Mouse (Mus musculus): ENCODE results near the gene Cmas. TPM values are rescaled to one million over a fixed set of nuclear protein-coding genes. Genes with fewer than 3 reads are reported as not detected.
A peak's percentile ranks its signal among the peaks of the same experiment; 100 is the strongest.

Cmas gene
- total RNA-seq, 4 experiments from 2014 or later = 31.2 to 34.2 (median 32.8) TPM

GRCm38 (mm10) chr6:142792241-142792968, 35.9 kb downstream of the Cmas start:
- DNase-seq (ENCODE audit: low spot score in 2 of 2) = no peak

GRCm38 (mm10) chr6:142793468-142793867, 37.0 kb downstream of the Cmas start:
- DNase-seq (ENCODE audit: low spot score in 2 of 2) = no peak

DNA sequence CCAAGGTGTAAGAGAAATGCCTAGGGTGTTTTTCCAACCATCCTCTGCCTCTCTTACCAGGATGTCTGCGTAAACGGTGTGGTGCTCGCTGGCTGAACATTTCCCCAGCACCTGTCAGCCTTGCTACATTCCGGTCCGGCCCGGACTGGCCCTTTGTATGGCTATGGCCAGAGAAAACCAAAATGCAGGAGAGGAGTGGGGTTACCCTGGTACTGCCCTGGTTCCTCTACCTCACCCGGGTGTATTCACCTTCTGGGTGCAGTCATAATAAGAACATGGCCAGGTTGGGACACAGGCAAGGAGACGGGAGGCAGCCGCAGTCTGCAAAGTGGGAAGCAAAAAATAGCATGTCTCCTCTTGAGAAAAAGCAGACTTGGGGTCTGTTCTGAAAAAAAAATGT, 38.6 kb downstream of the Cmas start:
- no peak for DNase-seq (ENCODE audit: low spot score in 2 of 2)

DNA sequence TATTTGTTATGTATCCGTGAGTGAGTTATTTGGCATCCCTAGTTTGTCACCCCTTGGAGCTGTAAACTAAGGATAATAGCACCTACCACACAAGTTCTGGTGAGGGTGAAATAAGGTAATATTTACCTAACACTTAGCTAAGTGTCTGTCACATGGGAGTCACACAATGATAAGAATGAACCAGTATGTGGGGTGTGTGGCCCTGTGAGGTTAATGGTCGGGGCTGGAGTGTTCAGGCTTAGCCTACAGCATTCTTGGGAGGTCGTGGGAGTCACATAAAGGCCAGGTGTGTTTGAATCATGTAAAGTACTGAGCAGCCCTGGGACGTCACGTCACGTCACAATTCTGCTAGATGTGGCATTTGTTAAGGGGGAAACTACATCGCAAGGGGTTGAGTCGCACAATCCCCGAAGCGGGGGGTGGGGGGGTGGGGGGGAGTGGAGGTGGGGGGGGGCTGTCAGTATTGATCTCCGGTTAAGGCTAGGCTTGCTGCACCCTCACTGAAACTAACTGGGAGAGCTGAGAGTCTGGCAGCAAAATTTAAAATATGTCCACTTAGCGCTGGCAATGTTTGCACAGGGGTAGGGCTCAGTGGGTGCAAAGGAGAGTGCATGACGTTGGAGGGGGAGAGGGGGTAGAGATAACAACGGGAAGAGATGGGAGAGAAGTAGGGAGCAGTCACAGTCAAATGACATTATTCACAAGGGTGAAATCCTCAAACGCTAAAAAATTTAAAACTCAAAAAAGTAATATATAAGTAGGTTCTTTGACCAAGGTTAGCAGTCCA, 39.4 kb downstream of the Cmas start:
- DNase-seq (ENCODE audit: low spot score in 2 of 2) = no peak

DNA sequence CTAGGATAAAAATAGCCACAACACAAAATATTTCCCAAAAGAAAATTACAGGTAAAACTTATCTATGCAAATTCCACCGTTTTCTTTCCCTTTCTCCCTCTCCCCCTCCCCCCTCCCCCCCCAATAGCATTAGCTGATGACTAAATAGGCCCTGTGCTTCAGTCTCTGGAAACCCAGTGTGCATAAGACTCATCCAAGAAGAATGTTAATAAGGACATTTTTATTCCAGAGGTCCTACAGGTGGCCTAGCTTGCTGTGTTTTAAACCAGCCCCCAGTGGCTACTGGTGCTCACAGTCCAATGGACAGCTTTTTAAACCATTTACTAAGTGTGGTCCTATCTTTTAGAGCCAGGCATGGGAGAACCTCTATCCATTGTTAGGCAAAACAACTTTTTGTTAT, 41.5 kb downstream of the Cmas start:
- no peak for DNase-seq (ENCODE audit: low spot score in 2 of 2)

- DNase-seq (ENCODE audit: low spot score in 2 of 2) = no peak
Observed at GRCm38 (mm10) chr6:142798837-142799236, 42.4 kb downstream of the Cmas start.

DNA sequence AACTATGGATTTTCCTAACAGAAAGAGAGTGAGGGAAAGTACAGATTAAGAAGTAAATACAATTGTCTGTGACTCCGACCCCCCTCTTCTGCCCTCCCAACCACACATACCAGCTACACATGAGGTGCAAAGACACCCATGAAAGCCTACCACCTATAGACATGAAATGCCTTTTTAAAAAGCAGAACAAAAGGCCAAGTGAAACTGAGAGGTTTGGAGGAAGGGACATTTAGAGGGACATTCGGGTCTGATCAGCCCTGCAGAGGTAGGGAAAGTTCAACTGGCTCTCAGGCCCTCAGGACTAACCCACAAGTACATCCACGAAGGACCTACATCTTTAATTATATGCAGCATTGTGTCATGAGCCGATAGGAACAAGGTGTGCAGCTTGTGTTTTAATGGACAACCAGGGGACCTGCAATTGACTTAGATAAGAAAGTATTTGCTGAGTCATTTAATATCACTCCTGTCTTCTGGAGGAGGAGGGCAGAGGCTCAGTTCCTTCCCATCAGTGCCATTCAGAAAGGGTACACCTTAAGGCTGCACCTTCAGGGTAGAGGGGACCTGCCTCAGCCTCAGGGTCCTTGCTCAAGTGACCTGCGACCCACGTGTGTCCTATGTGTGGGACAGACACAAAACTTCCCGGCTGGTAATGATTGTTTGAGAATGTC, 43.4 kb downstream of the Cmas start:
- no peak for DNase-seq (ENCODE audit: low spot score in 2 of 2)

DNA sequence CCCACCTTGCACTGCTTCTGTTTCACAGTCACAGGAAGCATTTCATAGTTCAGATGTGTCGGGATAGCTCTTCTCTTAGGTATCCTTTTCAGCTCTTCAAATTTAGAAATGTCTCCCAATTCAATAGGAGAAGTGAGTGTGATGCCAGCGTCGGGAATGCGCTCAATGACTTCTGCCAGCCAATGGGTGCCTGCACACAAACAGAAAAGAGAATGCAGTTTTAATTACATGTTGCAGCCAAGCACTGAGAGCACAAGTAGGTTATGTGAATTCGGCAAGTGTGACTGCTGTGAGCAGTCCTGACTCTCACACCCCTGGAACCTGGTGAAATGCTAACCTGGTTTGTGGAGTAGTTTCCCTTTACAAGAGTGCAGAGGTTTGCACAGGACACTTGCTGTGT, 45.2 kb downstream of the Cmas start:
- DNase-seq (ENCODE audit: low spot score in 2 of 2) = no peak

DNA sequence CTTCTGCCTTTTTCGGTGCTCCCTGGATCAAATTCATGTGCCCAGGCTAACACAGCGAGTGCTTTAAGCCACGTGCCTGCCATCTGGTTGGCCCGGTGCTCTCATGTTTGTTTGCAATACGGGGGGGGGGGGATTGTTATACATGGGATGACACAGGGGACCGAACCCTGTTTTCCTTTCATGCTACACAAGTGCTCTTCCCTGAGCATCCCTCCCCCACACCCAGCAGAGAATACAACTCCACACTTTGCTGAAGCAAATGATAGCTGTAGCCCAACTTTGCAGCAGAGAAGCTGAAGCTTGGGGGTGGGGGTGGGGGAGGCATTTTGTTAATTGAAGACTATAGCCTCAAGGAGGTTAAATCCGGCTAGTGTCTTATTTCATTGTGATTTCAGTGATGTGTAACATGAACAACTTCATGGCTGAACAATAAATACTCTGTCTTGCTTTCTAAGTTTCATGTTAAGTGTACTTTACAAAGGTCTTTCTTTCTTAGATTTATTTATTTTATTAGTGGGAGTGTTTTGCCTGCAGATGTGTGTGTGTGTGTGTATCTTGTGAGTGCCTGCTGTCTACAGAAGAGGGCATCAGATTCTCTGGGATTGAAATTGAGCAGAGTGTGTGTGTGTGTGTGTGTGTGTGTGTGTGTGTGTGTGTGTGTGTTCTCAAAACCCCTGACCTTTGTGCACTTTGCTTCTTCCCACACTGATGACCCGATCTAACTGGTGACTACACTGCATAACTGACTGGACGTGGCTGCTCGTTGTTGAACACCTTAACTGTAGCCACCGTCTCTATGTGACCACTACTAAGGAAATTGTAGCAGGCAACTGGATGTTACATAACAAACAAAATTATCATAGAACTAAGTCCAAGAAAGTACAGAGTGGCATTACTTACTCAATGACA, 46.4 kb downstream of the Cmas start:
- no peak for DNase-seq (ENCODE audit: low spot score in 2 of 2)

GRCm38 (mm10) chr6:142804402-142804801, 47.9 kb downstream of the Cmas start, which contains the start of gene Sult6b2:
Gene Sult6b2 (minus strand): TSS chr6:142804502.
- no peak for DNase-seq (ENCODE audit: low spot score in 2 of 2)

DNA sequence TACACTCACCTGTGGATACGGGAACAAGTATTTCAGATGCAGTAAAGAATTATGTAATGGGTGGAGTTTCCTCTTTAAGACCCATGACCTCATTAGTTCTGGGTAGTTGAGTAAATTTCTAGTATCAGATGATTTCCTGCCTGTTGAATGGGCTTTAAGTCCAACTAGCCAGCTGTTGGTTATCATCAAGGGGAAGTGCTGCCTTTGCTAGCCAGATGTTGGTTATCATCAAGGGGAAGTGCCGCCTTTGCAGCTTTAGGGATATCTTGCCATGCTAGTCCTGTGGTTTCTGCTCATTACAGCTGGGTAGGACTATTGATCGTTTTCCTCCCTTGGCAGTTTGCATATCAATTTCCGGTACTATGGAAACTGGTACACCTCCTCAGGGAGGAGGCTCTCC, 49.8 kb downstream of the Cmas start:
- DNase-seq (ENCODE audit: low spot score in 2 of 2) = no peak

DNA sequence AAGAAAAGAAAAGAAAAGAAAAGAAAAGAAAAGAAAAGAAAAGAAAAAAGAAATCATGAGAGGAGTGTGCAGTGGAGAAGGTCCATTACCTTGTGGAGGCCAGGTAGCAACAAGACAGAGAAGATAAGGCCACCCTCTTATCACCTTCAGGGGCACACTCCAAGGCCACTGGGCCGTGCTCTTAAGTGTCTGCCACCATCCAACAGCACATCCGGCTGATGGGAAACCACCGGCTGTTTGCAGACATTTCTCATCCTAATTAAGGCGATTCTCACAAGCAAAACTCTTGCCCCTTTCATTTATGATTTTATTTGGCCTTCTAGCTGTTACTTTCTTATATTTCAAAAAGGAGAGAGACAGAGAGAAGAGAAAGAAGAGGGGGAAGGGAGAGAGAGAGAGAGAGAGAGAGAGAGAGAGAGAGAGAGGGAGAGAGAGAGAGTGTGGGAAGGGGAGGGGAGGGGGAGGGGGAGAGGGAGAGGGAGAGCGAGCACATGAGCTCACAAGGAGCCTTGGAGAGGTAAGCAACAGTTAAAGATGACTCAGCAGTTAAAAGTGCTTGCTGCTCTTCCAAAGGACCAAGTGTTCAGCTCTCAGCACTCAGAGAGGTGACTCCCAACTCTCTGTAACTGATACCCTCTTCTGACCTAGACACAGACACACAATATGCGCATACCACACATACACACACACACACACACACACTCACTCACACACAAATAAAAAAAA, 53.0 kb downstream of the Cmas start:
- no peak for DNase-seq (ENCODE audit: low spot score in 2 of 2)

- no peak for DNase-seq (ENCODE audit: low spot score in 2 of 2)
Observed at GRCm38 (mm10) chr6:142810239-142810638, 53.8 kb downstream of the Cmas start.

GRCm38 (mm10) chr6:142812969-142813368, 56.5 kb downstream of the Cmas start:
- no peak for DNase-seq (ENCODE audit: low spot score in 2 of 2)

DNA sequence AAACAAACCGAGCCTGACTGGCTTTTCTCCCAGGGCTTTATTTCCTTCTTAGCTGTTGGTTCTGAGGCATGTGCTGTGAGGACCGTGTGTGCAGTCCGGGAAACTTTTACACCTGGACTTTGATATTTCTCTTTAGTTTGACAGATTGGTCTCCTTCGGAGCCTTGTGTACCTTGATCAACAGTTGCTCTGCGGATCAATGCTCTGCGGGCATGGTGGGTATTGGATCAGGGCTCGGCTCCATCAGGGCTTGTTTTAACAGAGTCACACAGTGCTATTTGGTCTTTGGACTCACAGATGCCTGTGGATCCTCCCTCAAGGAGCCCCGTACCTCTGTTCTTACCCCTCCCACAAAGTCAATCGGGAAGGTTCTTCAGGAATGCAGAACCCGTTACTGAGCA, 57.5 kb downstream of the Cmas start:
- DNase-seq (ENCODE audit: low spot score in 2 of 2) = no peak

GRCm38 (mm10) chr6:142814495-142814921, 58.0 kb downstream of the Cmas start:
- peak; percentile 27 to 50 for DNase-seq (ENCODE audit: low spot score in 2 of 2)

- DNase-seq (ENCODE audit: low spot score in 2 of 2) = no peak
Observed at GRCm38 (mm10) chr6:142815513-142815912, 59.0 kb downstream of the Cmas start.

- DNase-seq (ENCODE audit: low spot score in 2 of 2) = no peak
Observed at GRCm38 (mm10) chr6:142818306-142818705, 61.8 kb downstream of the Cmas start.

- no peak for DNase-seq (ENCODE audit: low spot score in 2 of 2)
Observed at GRCm38 (mm10) chr6:142823008-142823787, 66.7 kb downstream of the Cmas start.
